Mouse (Mus musculus) E14TG2a.4 (cell line): Measurements from ENCODE around the gene Cfap65.
A peak's percentile ranks its signal among the peaks of the same experiment; 100 is the strongest.

Experiments
- H3K27me3 ChIP-seq: 2 replicates; pipeline ENCODE4 v1.6.1; 2014; ENCODE audit warnings: low read length, control low read depth; ENCODE audit not compliant: insufficient read depth
- H3K36me3 ChIP-seq: 2 replicates; pipeline ENCODE4 v1.6.1; 2014; ENCODE audit warnings: low read length, control low read depth; ENCODE audit not compliant: insufficient read depth
- H3K4me1 ChIP-seq: replicated peaks from 2 replicates; pipeline ENCODE4 v1.6.1; 2014; ENCODE audit warnings: low read depth, low read length, control low read depth
- H3K4me3 ChIP-seq: replicated peaks from 2 replicates; pipeline ENCODE4 v1.5.1; 2014; ENCODE audit warnings: mild to moderate bottlenecking, low read length
- H3K9me3 ChIP-seq: 2 replicates; pipeline ENCODE4 v1.6.1; 2014; ENCODE audit warnings: low read length, control low read depth
- CTCF ChIP-seq: conservative IDR thresholded peaks from 2 replicates; pipeline ENCODE4 v1.5.1; 2014; ENCODE audit warnings: low read length
- NANOG ChIP-seq: IDR thresholded peaks from 2 replicates; pipeline ENCODE4 v1.6.1; 2014; ENCODE audit warnings: borderline replicate concordance, low read length, mixed read lengths
- POU5F1 ChIP-seq: IDR thresholded peaks from 2 replicates; pipeline ENCODE4 v1.6.1; 2014; ENCODE audit warnings: low read length, borderline replicate concordance

The Cfap65 gene

GRCm38 (mm10) chr1:74902191-74902590 lies 33.2 kb downstream of the Cfap65 start:
- Histone ChIP-seq H3K27me3 (peaks cover 96% of the 10 kb centered on the region), H3K9me3 (no peaks in the 10 kb centered on the region), H3K4me1 (peaks cover 45% of the 10 kb centered on the region), H3K4me3 (no peak overlapping the region), H3K36me3 (no peaks in the 10 kb centered on the region)
- TF ChIP-seq NANOG (no peak), CTCF (no peak), POU5F1 (no peak)

DNA sequence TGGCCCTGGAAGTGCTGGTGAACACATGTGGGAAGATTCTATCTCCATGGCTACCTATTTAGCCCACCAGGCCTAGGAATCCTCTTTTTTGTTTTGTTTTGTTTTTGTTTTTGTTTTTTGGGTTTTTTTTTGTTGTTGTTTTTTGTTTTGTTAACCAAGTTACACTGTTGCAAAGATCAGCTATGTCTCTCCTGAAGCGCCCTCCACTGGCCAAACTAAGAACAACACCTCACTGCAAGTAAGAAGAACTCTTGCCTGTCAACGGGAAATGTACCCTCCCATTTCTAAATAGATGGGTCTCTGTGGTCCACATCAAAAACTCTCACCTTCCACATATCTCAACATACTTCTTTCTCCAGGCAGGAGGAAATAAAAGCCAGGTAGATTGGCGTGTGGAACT lies 33.7 kb downstream of the Cfap65 start:
- Histone ChIP-seq H3K9me3 (no peaks in the 10 kb centered on the region), H3K4me1 (peaks cover 49% of the 10 kb centered on the region), H3K27me3 (peaks cover 97% of the 10 kb centered on the region), H3K4me3 (no peak overlapping the region), H3K36me3 (no peaks in the 10 kb centered on the region)
- no peak for TF ChIP-seq NANOG
- TF ChIP-seq POU5F1 = no peak
- TF ChIP-seq CTCF = peak; percentile 77

DNA sequence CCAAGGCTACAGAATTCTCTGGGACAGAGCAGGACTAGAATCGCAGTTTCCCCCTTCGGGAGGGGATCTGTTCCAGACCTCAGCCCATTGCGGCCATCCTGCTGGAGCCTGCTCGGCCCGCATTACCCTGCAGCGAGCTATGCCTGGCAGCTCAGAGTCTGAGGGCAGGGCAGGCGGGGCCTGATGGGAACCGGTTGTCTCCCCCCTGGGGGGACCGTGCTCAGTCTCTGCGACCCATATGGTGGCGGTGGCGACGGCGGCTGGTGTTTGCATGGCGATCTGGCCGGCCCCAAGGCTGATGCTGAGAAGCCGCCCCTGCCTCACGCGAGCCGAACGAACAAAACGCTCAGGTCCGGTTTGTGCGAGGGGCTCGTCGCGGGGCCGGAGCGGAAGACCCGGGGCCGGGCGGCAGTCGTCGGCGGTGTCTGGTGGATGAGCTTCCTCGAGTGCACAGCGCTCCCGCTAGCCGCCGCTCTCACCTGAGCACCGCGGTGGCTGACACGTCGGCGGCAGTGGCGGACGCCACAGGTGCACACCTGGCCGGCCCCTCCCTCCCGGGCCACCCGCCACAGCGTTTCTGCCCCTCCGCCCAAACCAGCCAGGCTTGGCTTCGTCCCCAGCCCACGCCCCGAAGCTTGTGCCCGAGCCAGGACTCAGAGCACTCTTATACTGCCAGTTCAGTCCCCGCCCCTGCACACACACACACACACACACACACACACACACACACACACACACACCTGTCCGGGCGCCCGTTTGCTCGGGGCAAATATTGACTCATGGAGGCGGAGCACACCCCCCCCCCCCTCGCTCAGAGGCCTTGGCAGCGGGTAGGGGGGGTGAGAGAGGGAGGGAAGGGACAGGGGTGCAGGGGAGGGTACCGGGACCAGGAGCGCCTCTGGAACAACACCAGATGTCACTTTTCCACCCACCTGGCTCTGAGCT lies 34.8 kb downstream of the Cfap65 start:
- peaks cover 97% of the 10 kb centered on the region for H3K27me3 ChIP-seq
- peak overlapping the region; percentile 74 for H3K4me3 ChIP-seq
- no peaks in the 10 kb centered on the region for H3K36me3 ChIP-seq
- H3K9me3 ChIP-seq = no peaks in the 10 kb centered on the region
- TF ChIP-seq NANOG (no peak), CTCF (no peak), POU5F1 (no peak)
- peaks cover 60% of the 10 kb centered on the region for H3K4me1 ChIP-seq

GRCm38 (mm10) chr1:74898656-74899431 lies 36.6 kb downstream of the Cfap65 start:
- no peak overlapping the region for H3K4me3 ChIP-seq
- peaks cover 95% of the 10 kb centered on the region for H3K27me3 ChIP-seq
- peaks cover 66% of the 10 kb centered on the region for H3K4me1 ChIP-seq
- H3K9me3 ChIP-seq = no peaks in the 10 kb centered on the region
- H3K36me3 ChIP-seq = no peaks in the 10 kb centered on the region
- TF ChIP-seq CTCF (no peak), POU5F1 (no peak), NANOG (no peak)

- Histone ChIP-seq H3K4me1 (peaks cover 73% of the 10 kb centered on the region), H3K36me3 (no peaks in the 10 kb centered on the region), H3K4me3 (peak overlapping the region; percentile 29; the same call in 1 of the 2 replicates), H3K27me3 (peaks cover 95% of the 10 kb centered on the region), H3K9me3 (no peaks in the 10 kb centered on the region)
- no peak for TF ChIP-seq NANOG
- TF ChIP-seq POU5F1 = no peak
- no peak for TF ChIP-seq CTCF
These were observed 37.4 kb downstream of the Cfap65 start for GRCm38 (mm10) chr1:74897976-74898375.

DNA sequence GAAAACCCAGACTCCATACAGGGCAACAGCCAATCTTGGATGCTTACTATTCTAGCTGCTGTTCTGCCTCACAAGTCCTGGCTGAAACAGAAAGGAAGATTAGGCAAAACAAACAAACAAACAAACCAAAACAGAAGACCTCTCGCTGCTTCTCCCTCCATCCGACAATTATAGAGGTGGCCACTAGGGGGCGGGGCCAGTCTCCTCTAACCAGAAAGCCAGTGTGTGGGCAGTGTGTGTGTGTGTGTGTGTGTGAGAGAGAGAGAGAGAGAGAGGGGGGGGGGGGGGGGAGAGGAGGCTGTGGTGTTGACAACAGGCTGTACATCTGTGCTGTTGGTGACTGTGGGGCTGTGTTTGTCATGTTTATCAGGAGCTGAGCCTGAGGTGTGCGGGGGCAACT lies 40.4 kb downstream of the Cfap65 start:
- no peaks in the 10 kb centered on the region for H3K9me3 ChIP-seq

GRCm38 (mm10) chr1:74893134-74893855 lies 42.1 kb downstream of the Cfap65 start, which contains the start of gene Cryba2:
Gene Cryba2, minus strand, starts transcription at chr1:74893143.
- Histone ChIP-seq H3K27me3 (peaks cover 95% of the 10 kb centered on the region), H3K9me3 (no peaks in the 10 kb centered on the region)

More for the DNA sequence above, 40.4 kb downstream of the Cfap65 start:
- Histone ChIP-seq H3K36me3 (no peaks in the 10 kb centered on the region), H3K4me1 (peaks cover 65% of the 10 kb centered on the region), H3K27me3 (peaks cover 97% of the 10 kb centered on the region), H3K4me3 (no peak overlapping the region)
- TF ChIP-seq CTCF (peak; percentile 67), NANOG (no peak)

More at GRCm38 (mm10) chr1:74893134-74893855, 42.1 kb downstream of the Cfap65 start, which contains the start of gene Cryba2:
- Histone ChIP-seq H3K4me3 (peak within 1 kb of the TSS; percentile 72), H3K36me3 (no peaks in the 10 kb centered on the region), H3K4me1 (peaks cover 50% of the 10 kb centered on the region)
- TF ChIP-seq POU5F1 = peak; percentile 82
- TF ChIP-seq NANOG = no peak
- TF ChIP-seq CTCF = peak; percentile 93
